Mouse (Mus musculus) lung, adult 2 months (tissue): Measurements from ENCODE around the gene Tradd.

Experiments
- CTCF ChIP-seq: fragments of 200-500 bp; IDR thresholded peaks from 2 replicates; pipeline ENCODE4 v1.5.1; 2011; ENCODE audit warnings: mild to moderate bottlenecking, low read length, control low read depth; ENCODE audit not compliant: insufficient read depth
- POLR2A ChIP-seq: fragments of 200-500 bp; IDR thresholded peaks from 2 replicates; pipeline ENCODE4 v1.6.1; 2011; ENCODE audit warnings: low read depth, mild to moderate bottlenecking, control low read depth, low read length, borderline replicate concordance; ENCODE audit errors: extremely low read depth

- TF ChIP-seq CTCF (no peak), POLR2A (no peak)
These were observed 17.8 kb upstream of the Tradd start for GRCm38 (mm10) chr8:105282239-105282638.
